Mouse (Mus musculus) layer of hippocampus, adult 18-20 months (tissue): Measurements from ENCODE around the gene Picalm. TPM values are rescaled to one million over a fixed set of nuclear protein-coding genes. Genes with fewer than 3 reads are reported as not detected.

Source experiments
- DNase-seq, 2 experiments: peaks; one replicate each; pipeline ENCODE4 v3.0.0; 2022; ENCODE audit warnings: low spot score in 2 of 2
- long read RNA-seq: library from polyadenylated mRNA; stranded (forward); transcript quantifications from one replicate; pipeline ENCODE4 v2.0.0, GENCODE M21; 2021
- total RNA-seq, 2 experiments: library from RNA; stranded (reverse); gene quantifications; 2 replicates each; pipeline ENCODE4 v1.2.3; 2021

Picalm gene
- 100 to 1,000 TPM; 144 to 155 TPM for total RNA-seq
- long read RNA-seq, transcript Picalm-205 (19 exons, 3,489 nt): major isoform, 5 of 36 reads
- long read RNA-seq, partial matches to known transcripts: 9 of 36 reads
- long read RNA-seq, other reads (novel, unspliced or antisense): 15 of 36 reads

GRCm38 (mm10) chr7:90129732-90130392 lies at the start of gene Picalm:
Gene Picalm (plus strand): TSS chr7:90130213.
- DNase-seq: peak; percentile 96 to 97

- DNase-seq: no peak
Observed at GRCm38 (mm10) chr7:90083799-90084198, 46.2 kb upstream of the Picalm start.

GRCm38 (mm10) chr7:90084531-90084930 lies 45.5 kb upstream of the Picalm start:
- no peak for DNase-seq

GRCm38 (mm10) chr7:90085713-90086112 lies 44.3 kb upstream of the Picalm start:
- no peak for DNase-seq

GRCm38 (mm10) chr7:90086821-90087220 lies 43.2 kb upstream of the Picalm start:
- DNase-seq: no peak

GRCm38 (mm10) chr7:90090996-90091395 lies 39.0 kb upstream of the Picalm start:
- no peak for DNase-seq

GRCm38 (mm10) chr7:90091756-90092155 lies 38.3 kb upstream of the Picalm start:
- no peak for DNase-seq

- DNase-seq: no peak
Observed at GRCm38 (mm10) chr7:90092452-90093450, 37.3 kb upstream of the Picalm start.

GRCm38 (mm10) chr7:90095097-90095496 lies 34.9 kb upstream of the Picalm start:
- no peak for DNase-seq

- DNase-seq: no peak
Observed at GRCm38 (mm10) chr7:90095766-90096372, 34.1 kb upstream of the Picalm start.

GRCm38 (mm10) chr7:90096609-90097008 lies 33.4 kb upstream of the Picalm start:
- DNase-seq: no peak

GRCm38 (mm10) chr7:90098253-90098652 lies 31.8 kb upstream of the Picalm start:
- DNase-seq: no peak

GRCm38 (mm10) chr7:90099248-90099647 lies 30.8 kb upstream of the Picalm start:
- DNase-seq: no peak

GRCm38 (mm10) chr7:90100614-90101160 lies 29.3 kb upstream of the Picalm start:
- no peak for DNase-seq

GRCm38 (mm10) chr7:90116100-90116499 lies 13.9 kb upstream of the Picalm start:
- no peak for DNase-seq

GRCm38 (mm10) chr7:90120106-90120505 lies 9.9 kb upstream of the Picalm start:
- DNase-seq: no peak

GRCm38 (mm10) chr7:90124991-90125390 lies 5.0 kb upstream of the Picalm start:
- DNase-seq: no peak

- DNase-seq: peak in 1 of 2 experiments; percentile 74
Observed at GRCm38 (mm10) chr7:90128631-90129200, 1.3 kb upstream of the Picalm start.

- peak in 1 of 2 experiments; percentile 49 for DNase-seq
Observed at GRCm38 (mm10) chr7:90129271-90129731, 712 bp upstream of the Picalm start.

- peak in 1 of 2 experiments; percentile 33 for DNase-seq
Observed at GRCm38 (mm10) chr7:90130501-90131375, 725 bp downstream of the Picalm start.
